Mouse (Mus musculus) lung, postnatal 4 days (tissue): ENCODE results near the gene Cblb.

ENCODE experiments used
- DNase-seq, 2 experiments: peaks; one replicate each; pipeline ENCODE4 v3.0.0; 2021

The Cblb gene

DNA sequence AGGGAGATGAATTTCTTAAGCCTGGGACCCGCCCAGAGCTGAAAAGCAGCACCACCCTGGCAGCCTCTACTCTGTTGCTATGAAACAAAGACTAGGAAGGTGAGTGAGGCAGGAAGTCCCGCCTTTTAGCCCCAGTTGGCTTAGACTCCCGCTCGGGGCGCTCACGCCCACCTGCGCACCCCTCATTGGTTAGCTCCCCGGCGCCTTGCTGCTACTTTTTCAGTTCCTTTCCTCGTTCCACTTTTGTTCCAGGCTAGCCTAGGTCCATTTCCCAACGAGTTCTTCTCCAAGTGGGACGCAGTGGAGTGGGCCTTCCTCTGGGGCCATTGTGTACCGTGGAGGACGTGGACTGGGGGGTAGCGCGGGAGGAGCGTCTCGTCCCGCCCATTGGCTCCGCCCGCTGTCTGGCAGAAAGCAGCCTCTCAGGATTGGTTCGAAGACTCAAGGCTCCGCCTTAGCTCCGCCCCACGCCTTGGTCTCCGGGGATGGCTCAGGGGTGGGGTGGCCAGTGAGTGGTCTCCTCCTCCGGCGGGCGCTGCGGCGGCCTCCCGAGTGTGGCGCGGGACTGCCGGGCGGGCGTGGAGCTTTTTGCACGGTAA is at the start of gene Cblb:
Gene Cblb, plus strand, starts transcription at position 135 of the 599 bp plus-strand sequence.
- DNase-seq: peak; percentile 98 to 99

DNA sequence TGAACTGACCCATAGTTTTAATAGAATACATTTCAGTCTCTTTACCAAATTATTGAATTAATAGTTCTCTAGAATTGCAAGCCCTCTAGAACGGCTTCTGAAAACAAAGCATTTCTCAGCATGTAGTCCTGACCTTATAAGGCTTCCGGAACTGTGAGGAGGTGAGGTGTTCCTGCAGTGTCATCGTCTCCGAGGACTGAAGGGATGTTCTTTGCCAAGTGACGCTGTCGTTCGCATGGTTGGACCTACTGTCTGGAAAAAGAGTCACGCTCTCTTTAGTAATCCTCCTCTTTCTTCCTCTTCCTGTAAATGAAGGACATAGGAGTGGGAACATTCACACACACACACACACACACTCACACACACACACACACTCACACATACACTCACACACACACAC is 45.6 kb upstream of the Cblb start:
- no peak for DNase-seq

DNA sequence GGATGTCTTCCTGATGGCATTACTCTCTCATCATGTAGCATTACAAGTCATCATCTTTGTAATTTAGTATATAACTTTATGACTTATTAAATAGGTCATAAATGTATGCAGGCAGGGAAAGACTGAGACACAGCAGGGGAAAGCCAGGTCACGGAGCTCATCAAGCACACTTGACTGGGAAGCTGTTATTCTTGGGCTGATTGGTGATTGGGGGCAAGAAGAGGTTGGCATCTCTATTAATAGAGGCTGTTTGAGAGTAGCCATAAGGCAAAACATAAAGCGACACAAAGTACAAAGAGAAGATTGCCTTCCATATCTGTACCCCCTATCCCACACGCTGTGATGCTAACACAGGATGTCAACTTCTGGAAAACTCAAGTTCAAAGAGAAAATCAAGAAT is 44.8 kb upstream of the Cblb start:
- DNase-seq: no peak

DNA sequence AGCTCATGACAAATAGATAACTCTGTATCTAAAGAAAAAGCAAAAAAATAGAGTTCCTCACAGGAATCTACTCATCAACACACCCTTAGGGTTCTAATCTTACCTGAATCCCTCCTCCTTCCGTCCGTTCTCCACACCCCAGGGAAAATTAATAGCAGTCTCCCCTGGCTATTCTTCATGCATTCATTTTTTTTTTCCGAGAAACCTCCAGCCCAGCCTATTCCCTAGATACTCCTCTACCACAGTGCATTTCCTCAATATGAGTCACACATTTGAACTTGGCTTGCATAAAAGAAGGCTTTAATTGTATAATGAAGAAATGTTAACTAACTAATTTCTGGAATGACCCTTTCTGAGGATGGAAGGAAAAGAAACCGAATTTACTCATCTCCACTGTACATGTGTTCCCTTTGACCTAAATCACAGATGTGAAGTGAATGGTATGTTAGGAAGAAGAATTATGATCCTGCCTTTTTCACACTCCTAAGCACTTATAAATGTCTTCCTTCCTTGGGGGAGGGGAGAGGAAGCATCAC is 43.9 kb upstream of the Cblb start:
- no peak for DNase-seq

DNA sequence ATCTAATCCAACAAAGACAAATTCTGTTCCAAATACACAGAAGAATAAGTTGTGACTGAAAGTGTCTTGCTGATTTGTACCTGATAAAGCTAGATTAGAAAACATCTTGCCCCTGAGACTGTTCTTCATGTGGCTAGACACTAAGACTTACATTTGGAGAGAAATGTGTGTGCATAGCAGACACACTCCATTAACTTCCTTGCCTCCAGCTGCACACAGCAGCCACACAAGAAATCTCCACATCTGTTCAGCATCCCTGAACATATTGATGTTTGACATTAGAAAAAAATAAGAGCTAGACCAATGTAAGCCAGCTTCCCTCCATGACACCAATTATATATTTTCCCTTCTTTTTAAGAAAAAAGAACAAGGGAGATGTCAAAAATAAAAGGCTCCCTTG is 43.0 kb upstream of the Cblb start:
- no peak for DNase-seq

DNA sequence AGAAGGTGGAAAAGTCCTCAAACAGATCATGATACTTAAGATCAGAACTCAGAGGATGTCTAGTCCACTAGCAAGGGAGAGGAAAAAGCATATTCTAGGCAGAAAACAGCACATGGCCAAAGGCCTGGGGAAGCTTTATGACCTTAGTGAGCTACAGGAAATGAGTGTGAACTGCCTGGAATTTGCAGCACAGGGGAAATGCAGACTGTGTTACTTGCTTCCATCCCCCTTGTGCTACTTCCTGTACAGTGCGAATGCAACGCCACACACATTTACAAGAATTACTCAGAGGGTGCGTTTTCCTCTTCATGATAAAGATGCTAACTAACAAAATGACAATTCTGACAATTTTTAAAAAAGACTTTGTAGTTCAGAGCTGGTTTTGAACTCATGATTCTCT is 41.8 kb upstream of the Cblb start:
- DNase-seq: no peak

DNA sequence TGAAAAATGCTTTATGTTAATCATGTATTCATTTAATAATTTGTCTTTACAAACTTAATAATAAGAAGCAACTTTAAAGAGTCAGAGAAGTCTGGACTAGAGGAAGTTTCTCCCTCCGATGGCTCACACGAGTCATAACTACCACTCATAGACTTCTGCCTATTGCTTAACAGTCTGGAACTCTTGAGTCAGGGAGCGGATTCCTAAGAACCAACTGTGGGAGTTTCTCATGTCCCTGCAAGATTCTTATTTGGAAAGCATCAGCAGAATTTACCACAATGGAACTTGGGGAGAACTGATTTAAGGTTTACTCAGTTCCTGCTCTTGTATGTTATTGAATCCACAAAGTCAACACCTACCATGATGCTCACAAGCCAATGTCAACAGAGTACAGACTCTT is 31.0 kb upstream of the Cblb start:
- no peak for DNase-seq

DNA sequence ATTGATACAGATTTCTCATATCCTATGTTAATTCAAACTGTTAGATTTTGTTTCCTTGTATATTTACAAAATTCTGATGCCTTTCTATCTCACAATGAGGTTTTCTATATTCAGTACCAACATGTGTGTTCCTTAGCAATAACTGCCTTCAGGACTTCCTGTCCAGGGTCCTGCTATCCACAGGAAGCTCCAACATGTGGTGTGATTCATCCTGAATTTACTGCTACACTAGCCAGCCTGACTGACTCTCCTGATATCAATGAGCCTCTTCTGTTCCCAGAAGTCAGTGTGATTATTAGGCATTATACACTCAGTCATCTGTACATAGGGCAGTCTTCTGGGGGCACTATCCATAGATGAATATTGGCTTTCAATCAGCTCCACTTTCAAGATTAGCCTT is 30.2 kb upstream of the Cblb start:
- no peak for DNase-seq

DNA sequence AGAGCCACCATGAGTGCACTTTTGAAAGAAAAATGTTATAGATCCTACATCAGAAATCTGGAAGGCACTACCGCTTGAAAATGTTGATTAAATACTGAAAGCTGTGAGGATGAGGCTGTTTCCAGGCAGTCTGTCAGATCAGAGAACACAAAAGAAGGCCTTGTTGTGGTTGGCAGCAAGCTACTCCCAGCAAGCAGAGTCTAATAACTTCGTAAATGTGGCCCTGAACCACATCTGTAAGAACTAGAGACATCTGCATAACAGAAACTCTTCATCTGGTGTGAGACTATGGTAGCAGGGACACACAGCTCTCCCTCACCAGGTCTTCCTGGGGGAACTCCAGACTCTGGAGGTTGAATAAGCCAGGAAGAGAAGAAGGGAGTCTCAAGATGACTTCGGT is 24.0 kb upstream of the Cblb start:
- DNase-seq: no peak

DNA sequence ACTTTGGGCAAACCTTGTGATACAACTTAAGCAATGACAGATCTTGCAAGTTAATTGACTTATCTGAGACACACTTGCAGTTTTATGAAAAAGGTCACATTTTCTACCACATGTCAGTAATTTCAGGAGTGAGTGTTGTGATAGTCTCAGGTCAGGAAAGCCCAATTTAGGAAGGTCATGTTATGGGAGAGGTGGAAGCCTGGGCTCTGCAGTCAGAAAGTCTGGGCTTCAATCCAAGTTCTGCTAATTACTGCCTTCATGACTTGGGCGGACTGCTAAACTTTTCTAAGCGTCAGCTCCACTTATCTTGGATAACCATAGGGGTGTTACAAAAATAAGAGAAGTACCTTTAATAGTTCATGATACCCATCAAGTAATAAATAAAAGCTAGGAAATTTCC is 22.6 kb upstream of the Cblb start:
- DNase-seq: no peak

DNA sequence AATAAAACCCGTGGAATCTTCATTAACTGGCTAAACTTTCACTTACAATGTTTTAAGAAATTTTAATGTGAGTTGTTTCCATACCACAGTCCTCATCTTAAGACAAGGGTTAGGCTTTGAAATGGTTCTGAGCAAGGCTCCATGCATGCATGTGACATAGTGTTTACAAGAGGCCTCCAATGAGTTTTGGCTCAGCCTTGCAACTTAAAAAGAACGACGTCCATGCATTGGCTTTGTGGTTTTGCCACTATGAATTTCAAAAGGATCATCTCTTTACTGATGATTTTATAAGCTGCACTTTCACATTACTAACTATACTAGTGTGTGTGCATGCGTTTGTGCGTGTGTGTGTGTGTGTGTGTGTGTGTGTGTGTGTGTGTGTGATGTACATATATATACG is 21.6 kb upstream of the Cblb start:
- DNase-seq: no peak

DNA sequence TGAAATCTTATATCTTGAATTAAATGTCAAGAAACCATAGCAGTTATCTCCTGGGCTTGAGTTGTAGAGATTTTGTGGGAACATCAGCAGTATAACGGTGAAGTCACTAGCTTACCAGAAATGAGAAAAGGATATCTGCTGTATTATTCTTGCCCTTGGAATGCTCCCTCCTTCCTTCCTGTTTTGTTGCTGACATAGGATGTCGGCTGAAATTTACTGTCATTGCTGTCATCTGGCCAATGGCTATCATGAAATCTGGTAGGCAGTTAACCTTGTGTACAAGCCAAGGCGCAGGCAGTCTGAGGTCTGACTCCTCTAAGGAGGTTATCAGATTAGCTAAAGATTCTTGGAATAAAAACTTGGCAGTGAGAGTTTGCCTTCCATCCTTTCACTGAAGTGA is 18.0 kb upstream of the Cblb start:
- DNase-seq: peak; percentile 10 to 23

DNA sequence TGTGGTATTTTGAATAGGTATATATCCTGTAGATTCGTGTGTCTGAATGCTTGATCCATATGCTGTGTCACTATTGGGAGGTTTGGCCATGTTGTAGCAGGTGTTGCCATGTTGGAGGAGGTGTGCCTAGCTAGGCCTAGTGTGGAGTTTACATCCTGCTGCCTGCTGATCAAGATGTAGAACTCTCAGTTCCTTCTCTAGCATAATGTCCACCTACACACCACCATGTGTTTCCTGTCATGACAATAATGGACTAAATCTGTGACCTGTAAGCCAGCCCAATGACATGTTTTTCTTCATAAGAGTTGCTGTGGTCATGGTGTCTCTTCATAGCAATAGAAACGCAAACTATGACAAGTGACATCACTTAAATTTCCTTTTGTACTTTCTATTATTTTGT is 17.2 kb upstream of the Cblb start:
- no peak for DNase-seq

DNA sequence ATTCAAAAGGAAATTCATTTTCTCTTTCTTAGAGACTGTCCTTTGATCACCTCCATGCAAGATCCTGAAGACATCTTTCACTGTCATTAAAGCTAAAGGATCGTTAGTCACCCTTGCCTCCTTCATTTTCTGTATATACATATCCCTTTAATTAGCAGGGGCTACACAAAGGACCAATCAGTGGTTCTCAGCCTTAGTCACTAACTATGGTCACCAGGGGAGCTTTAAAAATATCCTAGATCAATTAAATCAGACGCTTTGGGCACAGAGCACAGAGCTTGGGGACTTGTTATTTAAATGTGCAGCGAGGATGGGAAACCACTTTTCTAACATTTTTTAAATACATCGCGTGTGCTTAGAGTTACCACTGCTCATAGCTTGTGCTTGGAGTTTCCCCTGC is 7.6 kb upstream of the Cblb start:
- no peak for DNase-seq

DNA sequence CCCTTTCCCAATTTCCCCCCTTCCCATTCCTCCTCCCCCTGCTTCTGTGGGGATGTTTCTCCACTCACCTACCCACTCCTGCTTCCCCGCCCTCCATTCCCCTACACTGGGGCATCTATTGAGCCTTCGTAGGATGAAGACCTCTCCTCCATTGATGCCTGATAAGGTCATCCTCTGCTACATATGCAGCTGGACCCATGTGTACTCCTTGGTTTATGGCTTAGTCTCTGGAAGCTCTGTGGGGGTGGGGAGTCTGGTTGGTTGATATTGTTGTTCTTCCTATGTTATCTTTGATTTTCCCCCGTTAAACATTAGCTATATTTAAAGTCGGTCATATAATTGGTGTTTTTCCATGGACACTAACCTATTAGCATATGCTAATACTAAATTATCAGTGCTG is 3.7 kb upstream of the Cblb start:
- no peak for DNase-seq

DNA sequence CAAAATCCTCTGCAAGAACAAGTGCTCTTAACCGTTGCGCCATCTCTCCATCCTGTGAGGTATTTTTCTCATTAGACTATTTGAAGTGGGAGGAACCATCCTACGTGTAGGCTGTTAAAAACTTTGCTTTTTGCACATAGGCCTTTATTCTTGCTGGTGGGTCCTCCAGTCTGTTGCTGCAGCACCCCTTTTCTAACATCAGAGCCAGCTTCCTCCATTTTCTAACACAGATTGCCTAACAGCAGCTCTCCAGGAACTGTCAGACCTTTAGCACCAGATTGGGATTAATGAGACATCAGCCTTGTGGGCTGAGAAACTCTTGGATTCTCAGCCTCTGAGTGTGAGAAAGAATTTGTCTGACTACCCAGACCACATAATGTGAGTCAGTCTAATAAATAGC is 2.0 kb upstream of the Cblb start:
- DNase-seq: no peak

DNA sequence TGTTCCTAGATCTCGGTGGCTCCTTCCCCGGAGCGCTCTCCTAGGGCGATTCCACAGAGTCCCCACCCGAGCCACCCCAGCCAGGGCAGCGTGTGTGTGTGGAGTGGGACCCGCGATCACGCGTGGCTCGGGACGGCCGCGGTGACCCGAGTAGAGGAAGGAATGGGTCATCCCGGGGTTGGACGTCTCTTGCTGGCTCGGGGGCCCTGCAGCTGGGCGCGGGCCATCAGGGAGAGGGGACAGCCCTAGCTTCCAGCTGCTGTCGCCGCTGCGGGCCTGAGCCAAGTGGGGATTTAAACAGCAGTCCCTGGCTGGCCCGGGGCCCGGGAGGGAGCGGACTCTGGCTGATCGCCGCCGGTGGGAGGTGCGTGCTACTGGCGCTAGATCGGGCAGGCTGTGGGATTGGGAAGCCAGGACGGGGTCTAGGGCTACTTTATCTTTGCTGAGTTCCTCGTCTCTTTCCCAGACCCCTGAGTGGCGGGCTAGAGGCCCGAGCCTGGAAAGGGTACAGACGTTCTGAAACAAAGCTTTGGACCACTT is 757 bp downstream of the Cblb start:
- peak; percentile 93 to 97 for DNase-seq

DNA sequence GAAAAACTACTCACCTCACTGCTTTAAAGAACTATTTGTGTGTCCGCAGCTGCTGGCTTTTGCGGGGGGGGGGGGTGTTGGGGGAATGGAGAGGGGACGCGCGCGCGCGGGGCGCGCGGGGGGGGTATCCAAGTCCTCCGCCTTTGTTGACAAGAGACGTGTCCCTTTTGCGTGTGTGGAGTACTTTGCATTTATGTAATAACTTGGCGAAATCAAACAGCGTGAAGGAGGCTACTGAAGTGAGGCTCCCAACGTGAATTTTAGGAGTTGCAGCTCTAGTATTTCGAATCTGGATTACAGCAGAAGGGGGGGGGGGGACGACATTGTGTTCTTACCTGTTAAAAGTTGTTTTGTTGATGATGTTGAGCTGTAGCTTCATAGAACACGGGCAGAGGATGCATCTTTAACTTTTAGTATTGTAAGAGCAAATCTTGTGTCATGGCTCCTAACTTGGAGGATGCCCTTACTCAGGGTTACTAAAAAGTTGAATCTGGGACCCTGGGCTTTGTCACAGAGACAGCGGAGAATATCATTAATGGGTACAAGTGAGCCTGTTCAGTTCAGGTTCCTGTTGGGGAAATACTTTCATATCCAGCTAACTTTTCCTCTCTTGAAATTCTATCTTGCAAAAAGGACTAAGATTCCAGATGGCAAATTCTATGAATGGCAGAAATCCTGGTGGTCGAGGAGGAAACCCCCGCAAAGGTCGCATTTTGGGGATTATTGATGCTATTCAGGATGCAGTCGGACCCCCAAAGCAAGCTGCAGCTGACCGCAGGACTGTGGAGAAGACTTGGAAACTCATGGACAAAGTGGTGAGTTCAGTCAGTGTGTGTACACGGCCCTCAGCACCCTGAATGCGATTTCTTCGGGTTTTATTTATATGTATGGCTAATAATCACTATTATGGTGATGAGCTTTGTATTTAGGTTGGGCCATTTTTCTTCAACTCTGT is 1.6 kb downstream of the Cblb start:
- DNase-seq: no peak

DNA sequence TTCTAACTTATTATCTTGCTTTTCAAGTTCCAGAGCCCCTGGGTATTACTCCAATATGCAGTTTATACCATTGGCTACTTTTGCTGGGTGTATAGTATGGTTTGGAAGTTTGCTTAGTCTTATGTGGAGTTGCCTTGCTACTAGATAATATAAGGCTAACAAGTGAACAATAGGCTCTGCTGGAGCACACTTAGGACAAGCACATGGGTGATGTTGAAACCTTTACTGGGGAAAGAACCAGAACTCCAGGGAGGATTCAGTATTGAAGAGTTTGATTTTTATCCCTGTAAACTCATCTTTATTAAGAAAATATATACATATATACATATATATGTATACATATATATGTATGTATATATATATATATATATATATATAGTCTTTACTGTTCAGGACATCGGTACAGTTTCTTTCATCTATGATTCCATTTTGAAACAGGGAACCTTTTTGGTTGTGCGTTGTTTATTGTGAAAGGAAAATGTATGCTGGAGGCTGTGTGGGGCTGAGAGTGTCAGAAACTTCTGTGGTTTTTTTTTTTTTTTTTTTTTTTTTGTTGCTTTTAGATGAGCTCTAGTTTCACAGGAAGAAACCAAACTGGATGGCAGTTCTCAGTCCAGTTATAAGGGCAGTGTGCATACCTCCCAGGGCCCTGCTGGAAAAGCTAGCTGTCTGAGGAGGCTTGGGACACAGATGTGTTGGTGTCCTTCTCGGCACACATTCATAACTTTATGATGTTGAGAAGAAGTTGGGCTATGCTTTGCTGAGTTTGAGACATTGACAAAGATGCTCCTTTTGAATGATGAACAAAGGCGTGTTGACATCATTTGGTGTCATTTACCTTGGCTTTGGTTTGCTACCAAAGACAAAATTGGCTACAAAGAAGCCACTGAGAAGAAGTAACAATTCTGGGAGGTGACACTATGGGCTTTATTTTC is 2.6 kb downstream of the Cblb start:
- no peak for DNase-seq

DNA sequence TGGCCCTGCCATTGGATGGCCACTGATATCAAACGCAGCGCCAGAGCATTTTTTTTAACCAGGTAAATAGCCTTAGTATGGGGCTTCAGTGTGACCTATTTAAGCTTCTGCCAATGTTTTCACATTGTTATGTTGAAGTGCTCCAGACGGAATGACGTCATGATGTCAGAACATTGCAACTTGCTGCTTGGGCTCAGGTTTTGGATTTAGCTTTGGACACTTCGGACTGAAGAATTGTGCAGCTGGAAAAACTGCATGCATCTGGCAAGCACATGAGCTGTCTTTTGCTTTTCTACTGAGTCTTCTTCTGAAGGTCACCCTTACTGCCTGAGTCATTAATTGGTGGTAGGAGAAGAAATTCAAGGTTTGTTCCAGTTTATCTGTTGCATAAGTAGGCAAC is 3.3 kb downstream of the Cblb start:
- DNase-seq: no peak

DNA sequence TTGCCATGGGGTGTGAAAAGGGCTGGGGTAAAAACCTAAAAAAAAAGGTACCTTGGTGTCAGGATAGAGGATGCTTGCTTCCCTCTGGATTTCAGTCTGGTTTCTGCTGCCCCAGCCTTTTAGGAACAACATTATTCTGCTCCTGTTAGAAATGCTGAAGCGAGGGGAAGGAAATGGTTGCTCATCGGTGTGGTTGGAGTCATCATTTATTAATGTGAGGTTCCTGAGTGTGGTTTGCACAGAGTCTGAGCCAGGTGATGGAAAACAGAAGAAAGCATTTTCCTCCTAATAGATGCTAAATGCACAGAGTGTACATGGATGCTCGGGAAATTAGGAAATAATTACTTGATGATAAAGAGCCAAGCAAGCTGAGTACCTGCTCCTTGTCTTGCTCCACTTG is 5.3 kb downstream of the Cblb start:
- DNase-seq: no peak

DNA sequence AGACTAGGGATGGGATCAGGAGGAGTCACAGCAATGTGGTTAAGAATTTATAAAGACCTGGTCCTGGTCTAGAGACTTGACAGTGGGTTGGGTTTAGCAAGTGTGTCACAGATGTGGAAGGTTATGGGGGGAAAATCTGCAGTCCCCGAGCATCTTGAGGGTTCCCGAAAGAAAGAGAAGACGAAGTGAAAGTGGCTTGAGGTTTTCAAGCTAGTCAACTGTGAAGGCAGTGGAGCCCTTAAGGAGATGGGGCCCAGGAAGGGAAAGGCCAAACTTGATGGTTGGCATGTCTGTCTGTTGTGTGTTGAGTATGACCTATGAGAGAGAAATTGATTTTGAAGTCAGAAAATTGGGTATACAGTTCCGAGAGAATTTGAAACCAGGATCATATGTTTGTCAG is 7.3 kb downstream of the Cblb start:
- DNase-seq: no peak

DNA sequence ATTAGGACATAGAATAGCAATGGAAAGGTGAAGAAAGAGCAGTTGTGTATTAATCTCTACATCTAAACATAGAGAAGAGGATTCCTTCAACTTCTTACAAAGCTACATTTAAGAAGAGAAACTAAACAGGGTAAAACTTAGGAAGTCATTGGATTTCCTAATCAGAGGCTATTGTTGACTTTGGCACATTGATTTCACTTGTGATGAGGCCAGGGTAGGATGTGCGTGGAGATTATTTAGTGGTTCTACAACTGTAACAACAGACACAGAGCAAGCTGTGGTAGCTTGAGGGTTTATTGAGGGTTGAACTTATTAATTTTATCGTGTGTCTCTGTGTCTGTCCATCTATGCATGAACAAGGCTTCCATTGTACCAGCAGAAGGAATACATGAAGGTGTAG is 7.8 kb downstream of the Cblb start:
- DNase-seq: no peak
